Mouse (Mus musculus): ENCODE results near the gene Ppp2r5b. TPM values are rescaled to one million over a fixed set of nuclear protein-coding genes. Genes with fewer than 3 reads are reported as not detected.

The Ppp2r5b gene
- polyA plus RNA-seq, 1 experiment from 2014 or later, result 22.2 TPM

DNA sequence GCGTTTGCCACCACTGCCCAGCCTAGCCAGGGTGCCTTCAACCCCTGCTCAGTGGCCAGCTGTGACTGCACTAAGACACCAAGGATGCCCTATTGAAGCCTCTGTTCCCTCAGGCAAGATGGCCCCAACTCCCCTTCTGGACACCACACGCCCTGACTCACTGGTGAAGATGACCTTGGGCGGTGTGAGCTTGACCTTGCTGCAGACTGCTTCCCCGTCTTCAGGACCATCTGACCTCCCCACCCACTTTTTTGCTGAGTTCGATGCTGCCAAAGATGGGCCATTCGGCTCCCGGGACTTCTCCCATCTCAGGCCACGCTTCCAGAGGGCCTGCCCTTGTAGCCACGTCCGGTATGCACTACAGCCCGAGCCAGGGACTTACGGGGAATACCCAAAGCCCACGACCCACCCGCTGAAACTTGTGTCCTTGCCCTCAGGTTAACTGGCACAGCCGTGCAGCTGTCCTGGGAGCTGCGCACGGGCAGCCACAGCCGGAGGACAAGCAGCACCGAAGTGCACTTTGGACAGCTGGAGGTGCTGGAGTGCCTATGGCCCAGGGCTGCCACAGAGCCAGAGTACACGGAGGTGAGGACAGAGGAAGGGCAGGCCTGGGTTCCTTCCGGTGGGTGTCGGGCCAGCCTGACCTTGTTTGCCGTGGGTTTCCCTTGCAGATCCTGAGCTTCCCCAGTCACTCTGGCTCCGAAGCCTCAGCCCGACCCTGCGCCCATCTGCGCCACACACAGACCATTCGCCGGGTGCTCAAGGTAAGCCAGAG, 12.0 kb upstream of the Ppp2r5b start:
- no peak for ATAC-seq (replicated peaks; ENCODE audit: insufficient number of reproducible peaks, low FRiP score, low TSS enrichment)
- Histone ChIP-seq H3K9me3 (replicated peaks; ENCODE audit: control insufficient read depth, low read length) (no peaks in the 10 kb centered on the region), H3K27me3 (ENCODE audit: control insufficient read depth, insufficient read depth, low read length) (no peaks in the 10 kb centered on the region), H3K4me1 (ENCODE audit: control insufficient read depth, insufficient read depth, low read length) (peaks cover 1% of the 10 kb centered on the region), H3K36me3 (ENCODE audit: control insufficient read depth, insufficient read depth, low read length) (peaks cover 26% of the 10 kb centered on the region), H3K9ac (ENCODE audit: low read depth, low read length) (no peak overlapping the region), H3K4me3 (ENCODE audit: low read depth, low read length) (no peak overlapping the region), H3K27ac (ENCODE audit: low read depth, low read length) (no peak overlapping the region), H3K4me2 (no peak overlapping the region)
- WGBS (ENCODE audit: insufficient replicate concordance), result 88% methylated on average over 29 of the region's 29 CpGs

DNA sequence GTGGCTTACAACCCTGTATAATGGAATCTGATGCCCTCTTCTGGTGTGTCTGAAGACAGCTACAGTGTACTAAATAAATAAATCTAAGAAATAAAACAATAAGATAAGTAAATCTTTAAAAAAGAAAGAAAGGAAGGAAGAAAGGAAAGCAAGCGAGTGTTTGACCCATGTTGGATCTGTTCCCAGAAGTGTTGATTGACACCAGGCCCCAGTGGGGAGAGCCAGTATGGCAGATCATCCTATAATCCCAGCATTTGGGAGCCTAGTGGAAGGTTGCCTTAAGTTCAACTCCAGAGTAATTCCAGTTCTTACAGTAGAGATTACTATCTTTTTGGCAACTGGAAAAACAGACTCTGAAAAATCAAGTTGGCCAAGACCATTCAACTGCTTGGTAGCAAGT, 10.1 kb upstream of the Ppp2r5b start:
- H3K27ac ChIP-seq (ENCODE audit: low read depth, low read length), result no peak overlapping the region
- H3K9ac ChIP-seq (ENCODE audit: low read depth, low read length), result no peak overlapping the region
- H3K4me1 ChIP-seq (ENCODE audit: control insufficient read depth, insufficient read depth, low read length), result peaks cover 4% of the 10 kb centered on the region
- H3K27me3 ChIP-seq (ENCODE audit: control insufficient read depth, insufficient read depth, low read length), result no peaks in the 10 kb centered on the region
- no peak overlapping the region for H3K4me3 ChIP-seq (ENCODE audit: low read depth, low read length)
- peaks cover 17% of the 10 kb centered on the region for H3K36me3 ChIP-seq (ENCODE audit: control insufficient read depth, insufficient read depth, low read length)
- WGBS (ENCODE audit: insufficient replicate concordance), result 80% methylated on average over 1 of the region's 1 CpGs
- H3K9me3 ChIP-seq (replicated peaks; ENCODE audit: control insufficient read depth, low read length), result no peaks in the 10 kb centered on the region
- no peak for ATAC-seq (replicated peaks; ENCODE audit: insufficient number of reproducible peaks, low FRiP score, low TSS enrichment)
- H3K4me2 ChIP-seq, result no peak overlapping the region

DNA sequence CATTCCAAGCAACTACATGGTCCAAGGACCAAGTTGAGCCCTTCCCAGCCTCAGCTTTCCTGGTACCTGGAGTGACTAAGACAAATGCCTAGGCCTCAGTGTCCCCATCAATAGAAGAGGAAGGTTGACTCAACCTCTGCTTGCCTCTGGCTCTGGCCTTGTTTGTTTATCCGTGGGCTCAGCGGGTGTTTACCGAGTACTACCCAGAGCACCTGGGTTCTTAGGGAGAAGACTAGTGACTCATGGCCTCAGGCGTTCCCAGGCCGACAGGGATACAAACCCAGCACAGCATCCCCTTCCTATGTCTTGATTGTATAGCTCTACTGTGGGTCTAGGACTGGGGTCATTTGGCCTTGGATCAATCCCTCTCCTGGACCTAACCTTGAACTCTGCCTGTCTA, 7.6 kb upstream of the Ppp2r5b start:
- no peak for ATAC-seq (replicated peaks; ENCODE audit: insufficient number of reproducible peaks, low FRiP score, low TSS enrichment)
- Histone ChIP-seq H3K4me2 (no peak overlapping the region), H3K27ac (ENCODE audit: low read depth, low read length) (no peak overlapping the region), H3K4me3 (ENCODE audit: low read depth, low read length) (no peak overlapping the region), H3K27me3 (ENCODE audit: control insufficient read depth, insufficient read depth, low read length) (no peaks in the 10 kb centered on the region), H3K9me3 (replicated peaks; ENCODE audit: control insufficient read depth, low read length) (no peaks in the 10 kb centered on the region), H3K9ac (ENCODE audit: low read depth, low read length) (no peak overlapping the region), H3K36me3 (ENCODE audit: control insufficient read depth, insufficient read depth, low read length) (peaks cover 17% of the 10 kb centered on the region), H3K4me1 (ENCODE audit: control insufficient read depth, insufficient read depth, low read length) (peaks cover 4% of the 10 kb centered on the region)
- 77% methylated on average over 5 of the region's 5 CpGs for WGBS (ENCODE audit: insufficient replicate concordance)

DNA sequence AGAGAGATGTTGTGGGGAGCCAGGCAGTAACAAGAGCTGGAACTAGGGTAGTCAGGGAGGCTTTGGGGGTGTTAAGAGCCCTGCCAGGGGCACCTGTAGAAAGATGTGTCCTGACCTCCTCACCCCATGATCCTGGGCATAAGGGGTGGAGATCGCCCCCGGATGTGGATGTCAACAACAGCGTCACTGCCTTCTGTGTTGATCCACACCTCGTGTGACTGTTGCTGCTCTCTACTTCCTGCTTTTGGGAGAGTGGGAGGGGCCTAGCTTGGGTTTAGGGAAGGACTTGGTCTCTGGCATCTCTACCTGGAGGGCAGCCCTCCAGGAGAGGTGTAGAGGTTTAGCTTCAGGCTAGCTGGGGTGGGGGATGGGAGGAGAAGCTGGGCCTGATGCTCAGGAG, 6.6 kb upstream of the Ppp2r5b start:
- WGBS (ENCODE audit: insufficient replicate concordance), result 0% methylated on average over 4 of the region's 4 CpGs
- peak overlapping the region; percentile 64 for H3K4me3 ChIP-seq (ENCODE audit: low read depth, low read length)
- H3K27me3 ChIP-seq (ENCODE audit: control insufficient read depth, insufficient read depth, low read length), result no peaks in the 10 kb centered on the region
- no peaks in the 10 kb centered on the region for H3K9me3 ChIP-seq (replicated peaks; ENCODE audit: control insufficient read depth, low read length)
- no peak for ATAC-seq (replicated peaks; ENCODE audit: insufficient number of reproducible peaks, low FRiP score, low TSS enrichment)
- peaks cover 4% of the 10 kb centered on the region for H3K4me1 ChIP-seq (ENCODE audit: control insufficient read depth, insufficient read depth, low read length)
- peak overlapping the region; percentile 85 for H3K9ac ChIP-seq (ENCODE audit: low read depth, low read length)
- H3K27ac ChIP-seq (ENCODE audit: low read depth, low read length), result no peak overlapping the region
- H3K36me3 ChIP-seq (ENCODE audit: control insufficient read depth, insufficient read depth, low read length), result peaks cover 13% of the 10 kb centered on the region
- peak overlapping the region; percentile 72 for H3K4me2 ChIP-seq

DNA sequence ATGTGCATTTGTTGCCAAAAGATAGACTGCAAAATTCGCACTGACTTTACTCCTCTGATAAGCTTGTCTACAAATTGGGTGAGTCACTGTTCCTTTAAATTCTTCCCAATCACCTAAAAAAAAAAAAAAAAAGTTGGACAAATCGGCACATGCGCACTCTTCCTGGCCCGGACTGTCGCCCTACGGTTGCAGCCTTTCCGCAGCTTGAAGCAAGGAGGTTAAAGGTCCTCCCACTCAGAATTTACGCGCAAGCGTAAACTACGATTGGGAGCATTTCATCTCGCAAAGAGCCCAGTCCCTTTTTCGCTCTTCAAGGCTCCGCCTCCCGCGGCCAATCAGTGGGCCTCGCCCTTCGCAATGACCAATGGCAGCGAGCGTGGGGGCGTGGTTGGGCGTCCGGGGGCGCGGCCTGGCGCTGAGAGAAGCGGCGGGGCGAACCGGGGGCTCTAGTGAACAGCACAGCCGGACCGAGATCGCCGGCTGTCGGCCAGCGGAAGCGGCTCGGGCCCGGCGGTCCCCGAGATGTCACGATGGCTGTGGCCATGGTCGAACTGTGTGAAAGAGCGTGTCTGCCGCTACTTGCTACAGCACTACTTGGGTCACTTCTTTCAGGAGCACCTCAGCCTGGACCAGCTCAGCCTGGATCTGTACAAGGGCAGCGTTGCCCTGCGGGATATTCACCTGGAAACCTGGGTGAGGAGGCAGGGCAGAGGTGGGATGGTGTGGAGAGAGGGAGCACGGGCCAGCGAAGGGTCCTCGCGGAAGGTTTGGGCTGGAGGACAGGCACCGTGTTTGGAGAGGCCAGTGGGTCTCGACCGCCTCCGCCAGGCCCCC, 5.8 kb upstream of the Ppp2r5b start, which contains the start of gene Atg2a:
TSS of gene Atg2a (plus strand) at position 395 of the 834 bp plus-strand sequence.
- peaks cover 6% of the 10 kb centered on the region for H3K4me1 ChIP-seq (ENCODE audit: control insufficient read depth, insufficient read depth, low read length)
- peak within 1 kb of the TSS; percentile 85 for H3K9ac ChIP-seq (ENCODE audit: low read depth, low read length)
- ATAC-seq (replicated peaks; ENCODE audit: insufficient number of reproducible peaks, low FRiP score, low TSS enrichment), result peak; percentile 91
- H3K36me3 ChIP-seq (ENCODE audit: control insufficient read depth, insufficient read depth, low read length), result peaks cover 9% of the 10 kb centered on the region
- H3K9me3 ChIP-seq (replicated peaks; ENCODE audit: control insufficient read depth, low read length), result no peaks in the 10 kb centered on the region
- peak within 1 kb of the TSS; percentile 72 for H3K4me2 ChIP-seq
- peak within 1 kb of the TSS; percentile 2; the same call in 1 of the 2 replicates for H3K27ac ChIP-seq (ENCODE audit: low read depth, low read length)
- under 1% methylated on average over 55 of the region's 55 CpGs for WGBS (ENCODE audit: insufficient replicate concordance)
- H3K27me3 ChIP-seq (ENCODE audit: control insufficient read depth, insufficient read depth, low read length), result no peaks in the 10 kb centered on the region
- H3K4me3 ChIP-seq (ENCODE audit: low read depth, low read length), result peak within 1 kb of the TSS; percentile 64

DNA sequence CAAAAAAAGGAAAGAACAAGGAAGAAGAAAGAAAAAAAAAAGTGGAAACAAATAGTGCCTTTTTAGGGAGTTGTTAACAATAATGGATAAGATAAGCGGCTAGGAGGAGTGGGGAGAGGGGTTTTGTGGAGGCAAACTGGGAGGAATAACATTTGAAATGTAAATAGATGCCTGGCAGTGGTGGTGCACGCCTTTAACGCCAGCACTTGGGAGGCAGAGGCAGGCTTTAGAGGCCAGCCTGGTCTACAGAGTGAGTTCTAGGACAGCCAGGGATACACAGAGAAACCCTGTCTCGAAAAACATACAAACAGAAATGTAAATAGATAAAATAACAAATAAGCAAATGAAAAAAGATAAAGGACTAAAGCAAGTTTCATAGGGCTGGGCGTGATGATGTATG, 5.1 kb upstream of the Ppp2r5b start:
- no peaks in the 10 kb centered on the region for H3K9me3 ChIP-seq (replicated peaks; ENCODE audit: control insufficient read depth, low read length)
- no peak overlapping the region for H3K9ac ChIP-seq (ENCODE audit: low read depth, low read length)
- no peak for ATAC-seq (replicated peaks; ENCODE audit: insufficient number of reproducible peaks, low FRiP score, low TSS enrichment)
- H3K4me2 ChIP-seq, result peak overlapping the region; percentile 4; the same call in 1 of the 2 replicates
- H3K4me1 ChIP-seq (ENCODE audit: control insufficient read depth, insufficient read depth, low read length), result peaks cover 8% of the 10 kb centered on the region
- H3K27me3 ChIP-seq (ENCODE audit: control insufficient read depth, insufficient read depth, low read length), result no peaks in the 10 kb centered on the region
- H3K27ac ChIP-seq (ENCODE audit: low read depth, low read length), result peak overlapping the region; percentile 2; the same call in 1 of the 2 replicates
- H3K36me3 ChIP-seq (ENCODE audit: control insufficient read depth, insufficient read depth, low read length), result peaks cover 4% of the 10 kb centered on the region
- 25% methylated on average over 5 of the region's 5 CpGs for WGBS (ENCODE audit: insufficient replicate concordance)
- no peak overlapping the region for H3K4me3 ChIP-seq (ENCODE audit: low read depth, low read length)

DNA sequence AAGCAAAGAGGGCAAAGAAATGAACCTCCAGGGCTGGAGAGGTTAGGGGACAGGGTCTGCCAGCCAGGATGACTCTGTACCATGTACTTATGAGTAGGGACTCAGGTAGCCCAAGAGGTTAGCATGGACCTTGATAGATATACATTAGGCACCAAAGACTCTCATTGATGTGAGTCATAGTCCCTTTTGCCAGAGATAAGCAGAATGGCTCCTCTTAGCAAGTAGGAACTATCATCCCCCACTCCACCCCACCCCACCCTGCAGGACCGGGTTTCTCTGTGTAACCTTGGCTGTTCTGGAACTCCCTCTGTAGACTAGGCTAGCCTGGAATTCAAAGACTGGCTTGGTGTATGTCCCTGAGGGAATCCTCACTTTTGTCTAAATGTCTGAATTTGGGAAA, 4.5 kb upstream of the Ppp2r5b start:
- 0 out of 2 replicates have a peak overlapping the region, but pooled peaks have one; percentile 12 for H3K9ac ChIP-seq (ENCODE audit: low read depth, low read length)
- H3K4me2 ChIP-seq, result peak overlapping the region; percentile 4; the same call in 1 of the 2 replicates
- H3K9me3 ChIP-seq (replicated peaks; ENCODE audit: control insufficient read depth, low read length), result no peaks in the 10 kb centered on the region
- peaks cover 4% of the 10 kb centered on the region for H3K36me3 ChIP-seq (ENCODE audit: control insufficient read depth, insufficient read depth, low read length)
- 0 out of 2 replicates have a peak overlapping the region, but pooled peaks have one; percentile 2 for H3K27ac ChIP-seq (ENCODE audit: low read depth, low read length)
- WGBS (ENCODE audit: insufficient replicate concordance), result 38% methylated on average over 1 of the region's 1 CpGs
- no peak overlapping the region for H3K4me3 ChIP-seq (ENCODE audit: low read depth, low read length)
- ATAC-seq (replicated peaks; ENCODE audit: insufficient number of reproducible peaks, low FRiP score, low TSS enrichment), result no peak
- no peaks in the 10 kb centered on the region for H3K27me3 ChIP-seq (ENCODE audit: control insufficient read depth, insufficient read depth, low read length)
- H3K4me1 ChIP-seq (ENCODE audit: control insufficient read depth, insufficient read depth, low read length), result peaks cover 9% of the 10 kb centered on the region

DNA sequence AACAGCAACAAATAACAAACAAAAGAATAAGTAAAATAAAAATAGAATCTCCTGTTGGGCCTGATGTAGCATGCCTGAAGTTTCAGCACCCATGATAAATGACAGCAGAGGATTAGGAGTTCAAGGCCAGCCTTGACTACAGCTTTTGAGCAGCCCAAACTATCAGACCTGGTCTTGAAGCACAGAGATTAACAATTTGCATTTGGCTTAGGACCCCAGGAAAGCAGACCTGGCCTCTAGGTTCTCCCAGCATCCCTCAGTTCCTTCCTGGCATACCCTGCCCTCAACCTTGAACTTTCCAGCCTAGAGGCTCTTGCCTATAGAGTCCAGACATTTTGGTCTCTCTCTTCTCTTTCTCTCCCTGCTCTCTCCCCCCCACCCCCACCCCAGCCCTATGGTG, 3.1 kb upstream of the Ppp2r5b start:
- H3K4me3 ChIP-seq (ENCODE audit: low read depth, low read length), result no peak overlapping the region
- H3K9me3 ChIP-seq (replicated peaks; ENCODE audit: control insufficient read depth, low read length), result no peaks in the 10 kb centered on the region
- no peaks in the 10 kb centered on the region for H3K27me3 ChIP-seq (ENCODE audit: control insufficient read depth, insufficient read depth, low read length)
- no peak for ATAC-seq (replicated peaks; ENCODE audit: insufficient number of reproducible peaks, low FRiP score, low TSS enrichment)
- no peaks in the 10 kb centered on the region for H3K36me3 ChIP-seq (ENCODE audit: control insufficient read depth, insufficient read depth, low read length)
- H3K4me1 ChIP-seq (ENCODE audit: control insufficient read depth, insufficient read depth, low read length), result peaks cover 22% of the 10 kb centered on the region
- no peak overlapping the region for H3K4me2 ChIP-seq
- no peak overlapping the region for H3K27ac ChIP-seq (ENCODE audit: low read depth, low read length)
- no peak overlapping the region for H3K9ac ChIP-seq (ENCODE audit: low read depth, low read length)
